Mouse (Mus musculus) lung, embryonic 14.5 days (tissue): Measurements from ENCODE around the gene Paxx. TPM values are rescaled to one million over a fixed set of nuclear protein-coding genes. Genes with fewer than 3 reads are reported as not detected.

Experiments used
- ATAC-seq: fragments of 200-750 bp; cut with Nextera tagmentation; 2 replicates; pipeline ENCODE4 v1.8.0; 2017; ENCODE audit warnings: mild to moderate bottlenecking, moderate TSS enrichment, moderate library complexity; ENCODE audit not compliant: insufficient read depth
- DNase-seq: peaks from one replicate; pipeline ENCODE4 v3.0.0-alpha.2; 2015
- H3K27ac ChIP-seq: fragments of 300-500 bp; sonication (generic); 2 replicates; pipeline ENCODE4 v1.5.1; 2014; ENCODE audit warnings: low read depth, mild to moderate bottlenecking, moderate library complexity
- H3K27me3 ChIP-seq: fragments of 300-500 bp; sonication (generic); 2 replicates; pipeline ENCODE4 v1.6.1; 2014; ENCODE audit warnings: low read length, control low read depth; ENCODE audit not compliant: insufficient read depth
- H3K36me3 ChIP-seq: fragments of 300-500 bp; sonication (generic); 2 replicates; pipeline ENCODE4 v1.6.1; 2014; ENCODE audit warnings: control low read depth; ENCODE audit not compliant: insufficient read depth
- H3K4me1 ChIP-seq: fragments of 300-500 bp; sonication (generic); 2 replicates; pipeline ENCODE4 v1.6.1; 2014; ENCODE audit warnings: antibody characterized with exemption, control low read depth; ENCODE audit not compliant: insufficient read depth
- H3K4me2 ChIP-seq: fragments of 300-500 bp; sonication (generic); 2 replicates; pipeline ENCODE4 v1.6.1; 2014; ENCODE audit warnings: mild to moderate bottlenecking
- H3K4me3 ChIP-seq: fragments of 300-500 bp; sonication (generic); 2 replicates; pipeline ENCODE4 v1.5.1; 2014; ENCODE audit warnings: low read depth, low read length
- H3K9ac ChIP-seq: fragments of 300-500 bp; sonication (generic); 2 replicates; pipeline ENCODE4 v1.6.1; 2014
- H3K9me3 ChIP-seq: fragments of 300-500 bp; sonication (generic); 2 replicates; pipeline ENCODE4 v1.6.1; 2016; ENCODE audit warnings: low read depth, low read length, control low read depth
- CTCF ChIP-seq: IDR thresholded peaks from 2 replicates; pipeline ENCODE4 v1.5.1; 2016; ENCODE audit warnings: antibody characterized with exemption, low read depth
- WGBS: fragments of 180-500 bp; shearing (Covaris S2); extraction: QIAGEN DNeasy Blood & Tissue Kit; methylation state at CpG from one replicate; pipeline ENCODE4 v1.1.7; 2014; 5-methylcytosine and 5-hydroxymethylcytosine counted together
- polyA plus RNA-seq: library from polyadenylated mRNA; unstranded; fragments of >200 nt; fragmentation: Nextera tagmentation; extraction: Ambion mirVana; gene quantifications from 2 replicates; pipeline ENCODE4 v1.2.1, GENCODE M21; 2014

Gene Paxx
- 15.8 and 23.5 TPM in 2 replicates for polyA plus RNA-seq

GRCm38 (mm10) chr2:25460551-25461309, at the start of gene Paxx:
Paxx (minus strand) TSS chr2:25461094.
- Histone ChIP-seq H3K9ac (peak within 1 kb of the TSS; percentile 70), H3K36me3 (peaks cover 12% of the 10 kb centered on the region; the same call in 1 of the 2 replicates), H3K4me3 (peak within 1 kb of the TSS; percentile 70), H3K27ac (peak within 1 kb of the TSS; percentile 88), H3K4me1 (no peaks in the 10 kb centered on the region; the same call in 1 of the 2 replicates), H3K27me3 (no peaks in the 10 kb centered on the region), H3K4me2 (peak within 1 kb of the TSS; percentile 87), H3K9me3 (no peaks in the 10 kb centered on the region)
- under 1% methylated on average over 48 of the region's 48 CpGs for WGBS
- no peak for TF ChIP-seq CTCF
- DNase-seq (peak; percentile 95), ATAC-seq (peak; percentile 88)

- H3K9me3 ChIP-seq = no peaks in the 10 kb centered on the region
- H3K27ac ChIP-seq = no peak overlapping the region
- 0 out of 2 replicates have a peak, but pooled peaks have one; percentile 21 for TF ChIP-seq CTCF
- H3K27me3 ChIP-seq = no peaks in the 10 kb centered on the region
- ATAC-seq (no peak), DNase-seq (peak; percentile 27)
- no peak overlapping the region for H3K4me3 ChIP-seq
- H3K9ac ChIP-seq = no peak overlapping the region
- no peak overlapping the region for H3K4me2 ChIP-seq
- H3K4me1 ChIP-seq = no peaks in the 10 kb centered on the region
- peaks cover 6% of the 10 kb centered on the region for H3K36me3 ChIP-seq
- 56% methylated on average over 3 of the region's 3 CpGs for WGBS
These were observed 49.0 kb upstream of the Paxx start for GRCm38 (mm10) chr2:25509912-25510311.

GRCm38 (mm10) chr2:25506964-25507363, 46.1 kb upstream of the Paxx start:
- ATAC-seq (no peak), DNase-seq (peak; percentile 41)
- no peak overlapping the region for H3K27ac ChIP-seq
- H3K4me2 ChIP-seq = no peak overlapping the region
- 28% methylated on average over 5 of the region's 5 CpGs for WGBS
- peaks cover under 1% of the 10 kb centered on the region; the same call in 1 of the 2 replicates for H3K4me1 ChIP-seq
- TF ChIP-seq CTCF = peak; percentile 56
- no peak overlapping the region for H3K9ac ChIP-seq
- no peaks in the 10 kb centered on the region for H3K27me3 ChIP-seq
- peaks cover 26% of the 10 kb centered on the region for H3K36me3 ChIP-seq
- no peak overlapping the region for H3K4me3 ChIP-seq
- H3K9me3 ChIP-seq = no peaks in the 10 kb centered on the region

- ATAC-seq (no peak), DNase-seq (no peak)
- H3K4me3 ChIP-seq = no peak overlapping the region
- no peak overlapping the region for H3K27ac ChIP-seq
- H3K4me2 ChIP-seq = no peak overlapping the region
- 93% methylated on average over 4 of the region's 4 CpGs for WGBS
- peaks cover 5% of the 10 kb centered on the region for H3K4me1 ChIP-seq
- no peaks in the 10 kb centered on the region for H3K27me3 ChIP-seq
- TF ChIP-seq CTCF = no peak
- peaks cover 26% of the 10 kb centered on the region for H3K36me3 ChIP-seq
- no peak overlapping the region for H3K9ac ChIP-seq
- no peaks in the 10 kb centered on the region for H3K9me3 ChIP-seq
These were observed 45.0 kb upstream of the Paxx start for GRCm38 (mm10) chr2:25505860-25506259.

- Histone ChIP-seq H3K27me3 (no peaks in the 10 kb centered on the region), H3K4me2 (no peak overlapping the region), H3K36me3 (peaks cover 26% of the 10 kb centered on the region), H3K4me3 (no peak overlapping the region), H3K4me1 (peaks cover 7% of the 10 kb centered on the region), H3K9ac (no peak overlapping the region), H3K9me3 (no peaks in the 10 kb centered on the region), H3K27ac (no peak overlapping the region)
- DNase-seq (no peak), ATAC-seq (no peak)
- WGBS = 91% methylated on average over 1 of the region's 1 CpGs
- no peak for TF ChIP-seq CTCF
These were observed 44.1 kb upstream of the Paxx start for GRCm38 (mm10) chr2:25505000-25505399.

- no peak for ATAC-seq
- Histone ChIP-seq H3K9me3 (no peaks in the 10 kb centered on the region), H3K36me3 (peaks cover 26% of the 10 kb centered on the region), H3K4me2 (no peak overlapping the region), H3K27me3 (no peaks in the 10 kb centered on the region), H3K4me1 (peaks cover 8% of the 10 kb centered on the region), H3K4me3 (no peak overlapping the region), H3K27ac (no peak overlapping the region), H3K9ac (no peak overlapping the region)
- TF ChIP-seq CTCF = no peak
- 95% methylated on average over 19 of the region's 19 CpGs for WGBS
- no peak for DNase-seq
These were observed 43.6 kb upstream of the Paxx start for GRCm38 (mm10) chr2:25504538-25504937.

GRCm38 (mm10) chr2:25502726-25503125, 41.8 kb upstream of the Paxx start:
- Histone ChIP-seq H3K27ac (no peak overlapping the region), H3K9ac (no peak overlapping the region), H3K9me3 (no peaks in the 10 kb centered on the region), H3K4me2 (no peak overlapping the region), H3K4me1 (peaks cover 8% of the 10 kb centered on the region), H3K27me3 (no peaks in the 10 kb centered on the region), H3K36me3 (peaks cover 26% of the 10 kb centered on the region), H3K4me3 (no peak overlapping the region)
- ATAC-seq = no peak
- 75% methylated on average over 3 of the region's 3 CpGs for WGBS
- DNase-seq = no peak
- TF ChIP-seq CTCF = no peak
